Mouse (Mus musculus) embryonic facial prominence, embryonic 10.5 days (tissue): ENCODE measurements at regions not wholly inside any gene's neighbourhood (a gene's known extent, or its start where the extent isn't known, plus 50 kb on each side); places are given as distances from the start of the nearest gene placed in this dataset.

ENCODE experiments used
- DNase-seq: peaks from one replicate; pipeline ENCODE4 v3.0.0-alpha.2; 2017; ENCODE audit warnings: low spot score
- H3K27ac ChIP-seq: fragments of 300-500 bp; sonication (generic); replicated peaks from 2 replicates; pipeline ENCODE4 v1.5.1; 2016; ENCODE audit warnings: mild to moderate bottlenecking
- H3K27me3 ChIP-seq: fragments of 300-500 bp; sonication (generic); replicated peaks from 2 replicates; pipeline ENCODE4 v1.6.1; 2016; ENCODE audit warnings: low read depth, mild to moderate bottlenecking; ENCODE audit not compliant: poor library complexity, severe bottlenecking
- H3K36me3 ChIP-seq: fragments of 300-500 bp; sonication (generic); replicated peaks from 2 replicates; pipeline ENCODE4 v1.6.1; 2016; ENCODE audit warnings: mild to moderate bottlenecking, moderate library complexity
- H3K4me1 ChIP-seq: fragments of 300-500 bp; sonication (generic); 2 replicates; pipeline ENCODE4 v1.6.1; 2016
- H3K4me3 ChIP-seq: fragments of 300-500 bp; sonication (generic); 2 replicates; pipeline ENCODE4 v1.5.1; 2016; ENCODE audit warnings: mild to moderate bottlenecking, moderate library complexity
- H3K9me3 ChIP-seq: fragments of 300-500 bp; sonication (generic); 2 replicates; pipeline ENCODE4 v1.6.1; 2016; ENCODE audit warnings: mild to moderate bottlenecking
- WGBS: fragments of 180-500 bp; shearing (Covaris S2); methylation state at CpG from one replicate; pipeline ENCODE4 v1.1.7; 2016; 5-methylcytosine and 5-hydroxymethylcytosine counted together

DNA sequence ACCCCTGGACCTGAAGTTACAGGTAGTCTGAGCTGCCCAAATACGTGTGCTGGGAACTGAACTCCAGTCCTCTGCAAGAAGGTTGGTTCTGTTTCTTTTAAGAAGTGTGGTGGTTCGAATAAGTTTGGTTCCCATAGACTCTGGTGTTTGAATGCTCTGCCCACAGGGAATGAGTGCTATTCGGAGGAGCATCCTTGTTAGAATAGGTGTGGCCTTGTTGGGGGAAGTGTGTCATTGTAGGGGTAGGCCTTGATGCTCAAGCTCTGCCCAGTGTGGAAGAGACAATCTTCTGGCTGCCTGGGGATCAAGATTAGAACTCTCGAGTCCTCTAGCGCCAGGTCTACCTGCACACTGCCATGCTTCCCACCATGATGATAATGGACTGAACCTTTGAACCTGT lies 83.6 kb upstream of the Spaca7 start:
- 91% methylated on average over 5 of the region's 5 CpGs for WGBS

DNA sequence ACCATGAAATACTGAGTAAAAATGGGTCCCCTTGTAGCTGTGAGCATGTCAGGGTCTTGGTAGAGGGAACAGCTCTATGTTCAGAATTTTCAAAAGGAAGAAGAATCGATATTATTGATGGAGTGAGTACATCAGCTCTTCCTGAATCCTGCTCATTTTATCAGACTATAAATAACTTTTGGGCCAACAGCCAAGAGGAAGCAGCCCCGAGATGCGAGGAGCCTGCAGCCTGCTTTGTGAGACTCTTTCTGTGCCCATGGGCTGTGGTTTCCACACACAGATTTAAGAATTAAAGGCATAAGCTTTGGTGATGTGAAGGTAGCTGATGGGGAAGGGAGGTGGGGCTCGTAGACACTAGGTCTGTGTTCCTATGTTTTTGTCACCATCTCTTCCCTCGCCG lies 81.4 kb upstream of the Spaca7 start:
- Histone ChIP-seq H3K36me3 (no peaks in the 10 kb centered on the region), H3K27ac (no peak overlapping the region), H3K9me3 (no peaks in the 10 kb centered on the region), H3K27me3 (peaks cover 67% of the 10 kb centered on the region), H3K4me3 (no peak overlapping the region), H3K4me1 (peaks cover 10% of the 10 kb centered on the region)
- no peak for DNase-seq
- WGBS = 91% methylated on average over 6 of the region's 6 CpGs

More for the DNA sequence above, 83.6 kb upstream of the Spaca7 start:
- Histone ChIP-seq H3K36me3 (no peaks in the 10 kb centered on the region), H3K4me3 (no peak overlapping the region), H3K27ac (no peak overlapping the region), H3K9me3 (no peaks in the 10 kb centered on the region), H3K4me1 (peaks cover 11% of the 10 kb centered on the region), H3K27me3 (peaks cover 67% of the 10 kb centered on the region)
- no peak for DNase-seq

DNA sequence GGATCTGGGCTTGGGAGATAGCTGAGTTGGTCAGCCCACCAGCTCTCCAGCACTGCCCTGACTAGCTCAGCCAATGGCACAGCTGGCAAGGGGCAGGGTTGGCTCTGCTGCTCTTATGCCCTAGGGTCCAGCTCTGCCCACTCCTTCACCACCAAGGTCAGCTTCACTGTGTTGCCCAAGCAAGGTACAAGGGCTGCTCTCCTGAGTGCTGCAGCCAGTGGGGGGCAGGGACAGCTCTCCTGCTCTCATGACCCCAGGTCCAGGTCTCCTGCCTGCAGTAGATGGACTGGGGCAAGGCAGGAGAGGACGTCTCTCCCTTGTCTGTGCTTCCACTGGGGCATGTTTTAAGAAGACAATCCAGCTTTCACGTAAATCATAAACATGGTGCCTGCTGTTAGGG lies 80.4 kb upstream of the Spaca7 start:
- no peak for DNase-seq
- WGBS = 68% methylated on average over 2 of the region's 2 CpGs
- H3K27ac ChIP-seq = no peak overlapping the region
- H3K4me1 ChIP-seq = peaks cover 14% of the 10 kb centered on the region
- H3K9me3 ChIP-seq = no peaks in the 10 kb centered on the region
- H3K36me3 ChIP-seq = no peaks in the 10 kb centered on the region
- peaks cover 67% of the 10 kb centered on the region for H3K27me3 ChIP-seq
- no peak overlapping the region for H3K4me3 ChIP-seq

DNA sequence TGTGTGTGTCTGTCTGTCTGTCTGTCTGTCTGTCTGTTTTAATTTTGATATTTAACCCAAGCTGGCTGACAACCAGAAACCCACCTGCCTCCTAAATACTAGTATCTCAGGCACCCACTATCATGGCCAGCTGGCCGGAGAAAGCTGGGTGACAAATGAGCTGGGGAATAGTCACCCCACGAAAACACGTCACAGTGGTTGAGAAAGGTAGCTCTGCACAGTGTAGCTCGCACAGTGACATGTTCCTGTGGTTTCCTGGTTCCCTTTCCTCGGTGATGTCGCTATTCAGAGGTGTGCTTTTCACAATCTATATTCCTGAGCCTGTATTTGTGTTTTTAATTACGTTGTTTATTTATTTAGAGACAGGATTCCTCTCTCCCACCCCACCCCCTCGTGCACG lies 78.3 kb upstream of the Spaca7 start:
- H3K9me3 ChIP-seq = no peaks in the 10 kb centered on the region
- H3K4me3 ChIP-seq = no peak overlapping the region
- 83% methylated on average over 9 of the region's 9 CpGs for WGBS
- peaks cover 26% of the 10 kb centered on the region for H3K4me1 ChIP-seq
- peaks cover 75% of the 10 kb centered on the region for H3K27me3 ChIP-seq
- H3K36me3 ChIP-seq = no peaks in the 10 kb centered on the region
- H3K27ac ChIP-seq = no peak overlapping the region
- no peak for DNase-seq

DNA sequence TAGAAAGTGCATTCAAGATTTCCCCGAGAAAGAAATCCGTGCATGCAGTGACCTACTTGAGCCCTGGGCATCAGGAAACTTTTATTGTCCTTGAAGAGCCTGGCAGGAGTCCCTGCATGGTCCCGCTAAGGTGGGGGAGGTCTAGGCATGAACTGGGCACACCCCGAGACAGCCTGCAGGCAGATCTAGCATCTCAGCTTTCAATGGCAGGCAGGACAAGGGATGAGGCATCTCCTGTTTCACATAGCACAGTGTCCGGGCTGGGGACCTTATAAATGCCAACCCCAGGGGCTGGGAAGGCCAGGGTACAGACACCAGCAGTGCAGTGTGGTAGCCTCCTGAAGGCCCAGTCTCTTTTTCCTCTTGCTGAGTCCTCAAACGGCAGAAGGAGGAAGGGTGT lies 75.4 kb upstream of the Spaca7 start:
- Histone ChIP-seq H3K9me3 (no peaks in the 10 kb centered on the region), H3K36me3 (no peaks in the 10 kb centered on the region), H3K27me3 (peaks cover 95% of the 10 kb centered on the region), H3K4me1 (peaks cover 49% of the 10 kb centered on the region), H3K27ac (0 out of 2 replicates have a peak overlapping the region, but pooled peaks have one; percentile 60), H3K4me3 (no peak overlapping the region)
- 2% methylated on average over 6 of the region's 6 CpGs for WGBS
- DNase-seq = no peak

DNA sequence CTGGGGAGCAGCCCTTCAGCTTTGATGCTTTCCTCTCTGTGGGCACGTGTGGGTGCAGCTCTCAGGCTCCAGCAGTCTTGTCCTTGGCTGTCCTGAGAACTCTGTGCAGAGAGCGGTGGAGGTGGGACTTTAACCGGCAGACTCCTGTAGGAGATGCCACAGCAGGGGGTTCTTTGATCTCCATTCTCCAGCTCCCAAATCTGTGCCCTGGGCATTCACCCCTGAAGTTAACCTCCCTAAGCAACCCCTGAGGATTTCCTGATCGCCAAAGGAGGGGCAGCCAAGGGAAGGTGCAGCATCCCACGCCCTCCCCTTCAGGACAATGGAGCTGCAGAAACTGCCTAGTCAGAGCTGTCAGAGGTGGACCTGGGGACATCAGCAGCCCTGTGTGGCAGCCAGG lies 73.2 kb upstream of the Spaca7 start:
- WGBS = 8% methylated on average over 5 of the region's 5 CpGs
- H3K27me3 ChIP-seq = peaks cover 99% of the 10 kb centered on the region
- H3K27ac ChIP-seq = 0 out of 2 replicates have a peak overlapping the region, but pooled peaks have one; percentile 30
- no peaks in the 10 kb centered on the region for H3K9me3 ChIP-seq
- no peak for DNase-seq
- H3K4me3 ChIP-seq = no peak overlapping the region
- no peaks in the 10 kb centered on the region for H3K36me3 ChIP-seq
- H3K4me1 ChIP-seq = peaks cover 64% of the 10 kb centered on the region

DNA sequence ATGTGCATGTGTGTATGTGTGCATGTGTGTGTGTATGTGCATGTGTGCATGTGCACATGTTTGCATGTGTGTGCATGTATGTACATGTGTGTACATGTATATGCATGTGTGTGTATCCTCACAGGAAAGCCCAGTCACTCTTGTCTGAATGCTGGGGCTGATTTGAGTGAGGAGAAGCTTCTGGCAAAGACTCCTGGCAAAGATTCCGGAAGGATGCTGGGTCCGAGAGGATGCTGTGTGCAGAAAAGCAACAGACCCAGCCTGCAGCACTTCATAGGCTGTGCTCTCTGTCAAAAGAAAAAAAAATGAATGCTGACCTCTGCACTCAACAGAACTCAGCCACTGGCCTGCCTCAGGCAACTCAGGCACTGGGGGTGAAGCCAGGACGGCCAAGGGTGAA lies 72.5 kb upstream of the Spaca7 start:
- Histone ChIP-seq H3K27me3 (peaks cover 99% of the 10 kb centered on the region), H3K27ac (no peak overlapping the region), H3K9me3 (no peaks in the 10 kb centered on the region), H3K36me3 (no peaks in the 10 kb centered on the region), H3K4me3 (no peak overlapping the region), H3K4me1 (peaks cover 67% of the 10 kb centered on the region)
- no peak for DNase-seq
- WGBS = 24% methylated on average over 3 of the region's 3 CpGs

DNA sequence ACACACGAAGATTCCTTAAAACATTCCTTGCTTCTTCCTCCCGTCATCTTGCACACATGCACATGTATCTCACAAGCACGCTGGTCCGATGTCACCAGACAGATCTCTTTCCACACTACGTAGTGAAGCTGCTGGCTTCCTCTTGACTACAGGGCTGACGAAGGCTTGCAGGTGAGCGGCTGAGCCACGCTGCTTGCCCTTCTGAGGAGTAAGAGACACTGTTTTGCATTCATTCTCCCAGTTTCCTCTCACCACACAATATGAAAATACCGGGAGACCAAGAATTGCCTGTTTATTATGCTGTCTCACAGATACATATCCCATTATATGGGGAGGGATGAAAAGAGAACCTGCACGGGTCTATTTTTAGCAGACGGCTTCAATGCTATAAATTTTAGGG lies 71.0 kb upstream of the Spaca7 start:
- H3K36me3 ChIP-seq = no peaks in the 10 kb centered on the region
- 2% methylated on average over 11 of the region's 11 CpGs for WGBS
- DNase-seq = peak; percentile 21
- no peak overlapping the region for H3K27ac ChIP-seq
- peaks cover 99% of the 10 kb centered on the region for H3K27me3 ChIP-seq
- no peaks in the 10 kb centered on the region for H3K9me3 ChIP-seq
- H3K4me3 ChIP-seq = peak overlapping the region; percentile 48; the same call in 1 of the 2 replicates
- peaks cover 59% of the 10 kb centered on the region for H3K4me1 ChIP-seq

DNA sequence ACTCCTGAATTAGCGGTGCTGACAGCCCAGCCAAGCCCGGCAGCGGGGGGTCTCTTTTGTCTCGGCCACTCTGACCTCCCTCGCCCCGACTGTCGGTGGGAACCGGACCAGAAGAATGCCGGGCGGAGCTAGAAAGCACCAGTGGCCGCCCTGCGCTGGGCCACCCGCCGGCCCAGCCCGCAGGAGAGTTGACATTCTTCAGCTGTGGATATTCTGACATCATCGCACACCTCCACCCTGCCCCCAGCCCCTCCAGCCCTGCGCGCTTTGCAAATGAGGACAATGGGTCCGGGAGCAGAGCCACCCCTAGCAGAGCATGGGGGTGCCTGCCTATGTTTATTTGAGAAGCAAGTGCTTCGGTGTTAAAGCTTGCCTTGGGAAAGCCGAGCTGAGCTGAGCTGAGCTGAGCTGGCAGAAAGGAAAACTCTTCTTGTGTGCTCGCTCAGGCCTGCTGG lies 70.5 kb upstream of the Spaca7 start:
- DNase-seq = peak; percentile 69
- Histone ChIP-seq H3K36me3 (no peaks in the 10 kb centered on the region), H3K4me3 (peak overlapping the region; percentile 48), H3K27me3 (peaks cover 99% of the 10 kb centered on the region), H3K27ac (peak overlapping the region; percentile 81), H3K9me3 (no peaks in the 10 kb centered on the region), H3K4me1 (peaks cover 54% of the 10 kb centered on the region)
- WGBS = under 1% methylated on average over 22 of the region's 22 CpGs

DNA sequence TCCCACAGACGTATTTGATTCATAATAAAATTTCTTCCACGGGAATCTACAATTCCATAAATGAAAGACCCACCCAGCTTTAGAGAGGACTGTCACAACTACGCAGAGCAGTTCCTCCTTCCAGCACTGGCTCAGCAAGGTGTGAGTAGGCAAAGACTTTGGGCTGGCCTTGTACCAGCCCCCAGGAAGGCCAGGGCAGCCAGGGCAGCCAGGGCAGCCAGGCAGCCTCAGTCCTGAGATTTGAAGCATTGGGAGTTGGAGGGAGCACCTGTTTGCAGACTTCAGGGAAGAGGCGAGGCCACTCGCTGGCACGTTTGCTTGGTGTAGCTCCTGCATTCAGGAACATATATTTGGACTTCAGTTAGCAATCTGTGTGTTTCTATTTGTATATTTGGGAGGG lies 70.0 kb upstream of the Spaca7 start:
- Histone ChIP-seq H3K27me3 (peaks cover 97% of the 10 kb centered on the region), H3K9me3 (no peaks in the 10 kb centered on the region), H3K4me1 (peaks cover 49% of the 10 kb centered on the region), H3K27ac (peak overlapping the region; percentile 81), H3K36me3 (no peaks in the 10 kb centered on the region), H3K4me3 (peak overlapping the region; percentile 48)
- 5% methylated on average over 6 of the region's 6 CpGs for WGBS
- peak; percentile 43 for DNase-seq

DNA sequence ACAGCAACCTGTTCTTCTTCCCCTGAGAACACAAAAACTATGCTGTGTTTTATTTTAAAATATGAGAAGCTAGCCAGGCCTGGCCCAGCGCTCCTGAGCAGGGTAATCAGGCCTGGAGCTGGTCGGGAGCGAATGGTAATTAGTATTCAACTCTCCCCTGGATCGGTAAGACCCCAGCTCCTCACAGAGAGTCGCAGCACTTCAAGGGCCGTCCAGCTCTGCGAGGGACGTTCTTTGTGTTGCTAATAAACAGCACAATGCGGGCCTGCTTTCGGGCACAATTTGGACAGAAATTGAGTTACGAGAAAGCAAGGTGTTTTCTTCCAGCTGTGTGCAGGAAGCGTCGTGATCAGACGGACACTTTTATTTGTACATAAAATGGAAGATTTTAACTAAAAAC lies 69.5 kb upstream of the Spaca7 start:
- Histone ChIP-seq H3K4me1 (peaks cover 47% of the 10 kb centered on the region), H3K27ac (no peak overlapping the region; the same call in 1 of the 2 replicates), H3K27me3 (peaks cover 97% of the 10 kb centered on the region), H3K9me3 (no peaks in the 10 kb centered on the region), H3K4me3 (no peak overlapping the region), H3K36me3 (no peaks in the 10 kb centered on the region)
- 3% methylated on average over 14 of the region's 14 CpGs for WGBS
- DNase-seq = peak; percentile 47

DNA sequence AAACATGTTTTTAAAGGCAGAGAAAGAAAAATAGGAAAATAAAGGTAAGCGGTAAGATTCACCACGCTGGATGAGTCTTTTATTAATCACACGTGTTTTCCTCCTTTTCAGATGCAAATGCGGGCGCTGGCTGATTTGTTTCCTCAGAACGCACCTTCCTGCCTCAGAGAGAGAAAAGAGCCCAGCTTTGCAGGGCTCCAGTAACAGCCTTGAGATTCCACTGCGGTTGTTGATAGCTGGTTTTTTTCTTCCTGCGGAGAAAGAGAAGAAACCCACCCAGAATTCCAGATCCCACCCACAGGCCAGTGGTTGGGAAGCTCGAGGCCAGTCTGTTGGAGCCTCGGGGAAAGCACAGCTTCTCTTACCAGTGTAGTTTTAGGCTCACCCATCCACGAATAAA lies 68.6 kb upstream of the Spaca7 start:
- Histone ChIP-seq H3K4me3 (no peak overlapping the region), H3K9me3 (no peaks in the 10 kb centered on the region), H3K27me3 (peaks cover 97% of the 10 kb centered on the region), H3K4me1 (peaks cover 44% of the 10 kb centered on the region), H3K27ac (peak overlapping the region; percentile 69), H3K36me3 (no peaks in the 10 kb centered on the region)
- peak; percentile 27 for DNase-seq
- WGBS = under 1% methylated on average over 11 of the region's 11 CpGs

DNA sequence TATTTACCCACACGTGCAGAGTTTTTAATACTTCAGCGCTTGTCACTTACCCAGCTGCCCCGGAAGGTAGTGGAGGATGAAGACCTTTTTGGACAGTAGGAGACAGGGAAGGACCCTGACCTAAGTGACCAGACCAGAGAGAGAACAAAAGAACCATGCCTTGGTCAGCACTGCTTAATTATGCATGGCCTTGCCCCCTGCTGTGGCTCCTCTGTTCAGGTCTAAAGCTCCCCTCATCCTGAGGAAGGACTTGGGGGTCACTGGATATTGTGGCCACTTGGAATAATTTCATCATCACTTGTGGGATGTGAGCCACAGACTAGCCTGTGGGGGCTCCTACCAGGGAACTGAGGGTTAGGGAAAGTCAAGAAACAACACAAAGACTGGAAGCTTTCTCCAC lies 68.1 kb upstream of the Spaca7 start:
- no peak for DNase-seq
- Histone ChIP-seq H3K36me3 (no peaks in the 10 kb centered on the region), H3K27me3 (peaks cover 95% of the 10 kb centered on the region), H3K9me3 (no peaks in the 10 kb centered on the region), H3K27ac (peak overlapping the region; percentile 69), H3K4me1 (peaks cover 39% of the 10 kb centered on the region), H3K4me3 (no peak overlapping the region)
- 7% methylated on average over 3 of the region's 3 CpGs for WGBS

DNA sequence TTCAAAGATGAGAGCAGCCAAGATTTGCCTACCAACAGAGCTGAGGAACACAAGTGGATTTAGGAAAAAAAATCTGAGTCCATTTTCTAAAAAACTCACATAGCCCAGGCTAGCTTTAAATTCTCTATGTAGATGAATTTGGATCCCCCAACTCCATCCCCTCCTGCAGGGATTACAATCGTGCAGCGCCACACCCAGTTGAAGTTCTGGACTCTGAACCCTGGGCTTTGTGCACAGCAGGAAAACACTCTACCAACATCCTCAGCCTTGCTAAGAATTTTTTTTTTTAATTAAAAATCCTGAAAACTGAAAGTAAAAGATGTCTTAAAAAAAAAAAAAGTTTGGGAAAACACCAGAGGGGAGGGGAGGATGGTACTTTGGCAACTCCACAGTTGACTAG lies 62.6 kb upstream of the Spaca7 start:
- 68% methylated on average over 2 of the region's 2 CpGs for WGBS
- Histone ChIP-seq H3K4me3 (no peak overlapping the region), H3K36me3 (no peaks in the 10 kb centered on the region), H3K4me1 (peaks cover 24% of the 10 kb centered on the region), H3K27me3 (peaks cover 57% of the 10 kb centered on the region), H3K9me3 (no peaks in the 10 kb centered on the region), H3K27ac (no peak overlapping the region)
- DNase-seq = no peak
